Mouse (Mus musculus) heart, adult 2 months (tissue): ENCODE measurements at regions not wholly inside any gene's neighbourhood (a gene's known extent, or its start where the extent isn't known, plus 50 kb on each side); places are given as distances from the start of the nearest gene placed in this dataset.

Source experiments
- DNase-seq, 2 experiments: peaks; one replicate each; pipeline ENCODE4 v3.0.0; 2021
- H3K27ac ChIP-seq: fragments of 200-600 bp; 2 replicates; pipeline ENCODE4 v1.8.1; 2022
- H3K27me3 ChIP-seq: fragments of 200-500 bp; 2 replicates; pipeline ENCODE4 v1.6.1; 2012; ENCODE audit warnings: mild to moderate bottlenecking, low read length, inconsistent platforms, mixed read lengths; ENCODE audit not compliant: control insufficient read depth, insufficient read depth
- H3K36me3 ChIP-seq: fragments of 200-500 bp; 2 replicates; pipeline ENCODE4 v1.6.1; 2012; ENCODE audit warnings: low read length, inconsistent platforms; ENCODE audit not compliant: control insufficient read depth, insufficient read depth
- H3K4me1 ChIP-seq: fragments of 200-500 bp; 2 replicates; pipeline ENCODE4 v1.6.1; 2011; ENCODE audit warnings: low read length; ENCODE audit not compliant: control insufficient read depth, insufficient read depth
- H3K4me3 ChIP-seq: fragments of 200-600 bp; 2 replicates; pipeline ENCODE4 v1.8.1; 2022
- H3K79me2 ChIP-seq: fragments of 200-500 bp; replicated peaks from 2 replicates; pipeline ENCODE4 v1.6.1; 2012; ENCODE audit warnings: mild to moderate bottlenecking, inconsistent platforms, low read length, moderate library complexity, mixed read lengths; ENCODE audit not compliant: control insufficient read depth, insufficient read depth
- H3K9ac ChIP-seq: fragments of 200-500 bp; 2 replicates; pipeline ENCODE4 v1.6.1; 2012; ENCODE audit warnings: low read depth, mild to moderate bottlenecking, control low read depth, inconsistent platforms, low read length, mixed read lengths
- CTCF ChIP-seq: fragments of 200-600 bp; IDR thresholded peaks from 2 replicates; pipeline ENCODE4 v1.8.1; 2022; ENCODE audit warnings: antibody characterized with exemption, mild to moderate bottlenecking, moderate library complexity
- EP300 ChIP-seq: fragments of 200-500 bp; IDR thresholded peaks from 2 replicates; pipeline ENCODE4 v1.6.1; 2011; ENCODE audit warnings: low read depth, low read length, control low read depth; ENCODE audit not compliant: insufficient read depth
- POLR2A ChIP-seq: fragments of 200-500 bp; IDR thresholded peaks from 2 replicates; pipeline ENCODE4 v1.6.1; 2011; ENCODE audit warnings: mild to moderate bottlenecking, low read depth, low read length, control low read depth; ENCODE audit not compliant: insufficient read depth
- WGBS: fragments of 180-500 bp; shearing (Covaris S2); methylation state at CpG from one replicate; pipeline ENCODE4 v1.1.7; 2018; 5-methylcytosine and 5-hydroxymethylcytosine counted together
- intact Hi-C: fragments of 180-260 bp; cut with DNase I; formaldehyde crosslinking; loops from one replicate; pipeline ENCODE4 v1.15.1; 2025

DNA sequence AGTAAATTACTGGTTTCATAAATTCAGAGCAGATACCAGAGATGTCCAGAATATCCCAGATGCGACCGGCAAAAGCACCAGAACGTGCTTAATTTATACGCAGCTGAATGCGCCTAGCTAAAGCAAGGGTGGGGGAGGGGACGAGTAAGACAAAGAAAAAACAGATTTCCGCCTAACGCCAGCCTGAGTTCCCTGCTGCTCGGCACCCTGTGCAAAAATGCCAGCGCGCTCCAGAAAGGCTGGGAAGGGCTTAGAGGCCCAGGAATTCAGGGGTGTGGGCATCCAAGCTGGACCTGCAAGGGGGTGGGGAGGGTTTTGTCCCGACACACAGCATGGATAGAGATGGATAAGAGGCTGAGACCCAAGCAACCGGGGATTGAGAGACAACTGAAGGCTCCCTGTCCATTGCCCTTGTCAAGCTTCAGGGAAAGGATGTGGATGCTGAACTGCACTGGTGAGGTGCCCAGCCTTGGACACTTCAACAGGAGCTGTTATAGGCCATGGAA, 148.6 kb upstream of the Tox3 start:
- TF ChIP-seq EP300, result no peak
- TF ChIP-seq CTCF, result no peak
- no peak for TF ChIP-seq POLR2A
- H3K9ac ChIP-seq, result no peak overlapping the region
- H3K4me3 ChIP-seq, result no peak overlapping the region
- intact Hi-C loops, result no loop called here
- no peak overlapping the region for H3K27ac ChIP-seq
- H3K27me3 ChIP-seq, result no peaks in the 10 kb centered on the region
- WGBS, result 16% methylated on average over 13 of the region's 13 CpGs
- no peaks in the 10 kb centered on the region for H3K4me1 ChIP-seq
- no peaks in the 10 kb centered on the region for H3K79me2 ChIP-seq
- no peak for DNase-seq
- H3K36me3 ChIP-seq, result no peaks in the 10 kb centered on the region

DNA sequence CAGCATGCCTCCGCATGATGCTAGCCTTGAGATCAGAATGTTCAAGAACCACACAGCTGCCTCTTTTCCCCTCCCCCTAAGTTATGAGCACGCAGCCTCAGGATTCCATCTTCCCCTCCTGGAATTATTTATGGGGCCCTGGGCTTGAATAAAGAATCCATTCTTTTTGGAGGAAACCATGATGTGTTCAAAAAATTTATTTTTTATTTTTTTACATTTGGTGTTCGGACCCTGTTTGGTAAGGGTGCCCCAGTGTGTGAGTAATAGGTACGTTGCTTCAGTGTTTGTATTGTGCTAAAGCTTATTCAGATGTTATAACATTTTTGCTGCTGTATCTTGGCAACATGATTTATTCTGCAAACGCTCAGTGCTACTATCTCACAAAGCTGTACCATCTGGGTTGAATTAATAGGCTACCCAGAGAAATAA, 147.8 kb upstream of the Tox3 start:
- 75% methylated on average over 5 of the region's 5 CpGs for WGBS
- Histone ChIP-seq H3K79me2 (no peaks in the 10 kb centered on the region), H3K9ac (no peak overlapping the region), H3K4me3 (no peak overlapping the region), H3K36me3 (no peaks in the 10 kb centered on the region), H3K27me3 (no peaks in the 10 kb centered on the region), H3K4me1 (no peaks in the 10 kb centered on the region), H3K27ac (no peak overlapping the region)
- no peak for DNase-seq
- intact Hi-C loops, result no loop called here
- TF ChIP-seq POLR2A (no peak), CTCF (no peak), EP300 (no peak)

DNA sequence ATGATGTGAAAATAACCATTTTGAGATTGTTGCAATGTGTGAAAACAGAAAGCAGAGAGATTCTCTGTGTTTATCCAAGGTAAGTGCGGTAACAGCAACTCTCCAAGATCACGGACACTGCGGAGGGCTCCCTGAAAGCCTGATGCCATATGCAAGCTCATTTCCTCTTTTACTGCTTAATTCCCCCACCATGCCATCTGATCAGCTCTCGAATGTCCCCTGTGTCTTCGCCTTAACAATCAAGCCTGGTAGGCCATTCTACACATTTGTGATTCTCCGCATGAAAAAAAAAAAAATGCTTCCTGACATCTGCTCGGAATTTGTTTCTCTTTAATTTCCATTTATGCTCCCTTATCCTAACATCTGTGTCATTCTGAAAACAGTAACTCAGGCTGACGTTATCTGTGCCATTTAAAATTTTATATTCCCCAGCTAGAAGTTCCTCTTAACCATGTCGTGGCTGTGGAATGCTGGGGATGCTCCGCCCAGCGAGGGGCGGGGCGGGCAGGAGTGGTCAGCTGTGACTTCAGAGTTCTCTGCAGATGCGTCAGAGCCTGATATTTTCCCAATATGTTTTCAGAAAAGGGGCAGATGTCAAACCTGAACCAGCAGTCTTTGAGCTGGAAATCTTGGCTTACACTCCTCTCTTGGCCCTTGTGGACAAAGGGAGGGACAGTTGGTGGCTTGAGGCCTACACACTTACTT, 144.5 kb upstream of the Tox3 start:
- no peak overlapping the region for H3K4me3 ChIP-seq
- no peak for DNase-seq
- no peaks in the 10 kb centered on the region for H3K4me1 ChIP-seq
- 64% methylated on average over 14 of the region's 14 CpGs for WGBS
- TF ChIP-seq CTCF (no peak), EP300 (no peak), POLR2A (no peak)
- no peak overlapping the region for H3K27ac ChIP-seq
- H3K79me2 ChIP-seq, result no peaks in the 10 kb centered on the region
- H3K27me3 ChIP-seq, result no peaks in the 10 kb centered on the region
- intact Hi-C loops, result no loop called here
- no peaks in the 10 kb centered on the region for H3K36me3 ChIP-seq
- H3K9ac ChIP-seq, result no peak overlapping the region

DNA sequence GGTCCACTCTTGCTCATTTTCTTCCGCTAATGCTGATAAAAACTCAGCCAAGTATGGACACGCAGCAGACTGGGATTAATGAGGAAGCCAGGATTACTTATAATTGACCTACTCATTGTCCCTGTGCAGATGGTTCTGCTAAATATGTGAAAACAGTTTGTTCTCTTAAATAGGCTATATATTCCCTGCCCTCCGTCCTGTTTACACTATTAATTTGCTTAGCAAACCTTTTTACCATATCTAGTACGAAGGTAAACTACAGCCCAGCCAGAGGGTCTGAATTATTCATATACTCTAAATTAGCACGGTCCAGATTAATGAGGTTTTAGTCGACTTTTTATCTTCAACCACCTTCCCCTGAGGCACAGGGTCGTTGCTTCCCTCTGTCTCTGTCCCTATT, 143.5 kb upstream of the Tox3 start:
- H3K27me3 ChIP-seq, result no peaks in the 10 kb centered on the region
- no peaks in the 10 kb centered on the region for H3K4me1 ChIP-seq
- no peak overlapping the region for H3K9ac ChIP-seq
- no peak for DNase-seq
- H3K79me2 ChIP-seq, result no peaks in the 10 kb centered on the region
- intact Hi-C loops, result no loop called here
- H3K4me3 ChIP-seq, result no peak overlapping the region
- no peak overlapping the region for H3K27ac ChIP-seq
- 70% methylated on average over 7 of the region's 7 CpGs for WGBS
- no peak for TF ChIP-seq POLR2A
- no peak for TF ChIP-seq EP300
- no peak for TF ChIP-seq CTCF
- H3K36me3 ChIP-seq, result no peaks in the 10 kb centered on the region

DNA sequence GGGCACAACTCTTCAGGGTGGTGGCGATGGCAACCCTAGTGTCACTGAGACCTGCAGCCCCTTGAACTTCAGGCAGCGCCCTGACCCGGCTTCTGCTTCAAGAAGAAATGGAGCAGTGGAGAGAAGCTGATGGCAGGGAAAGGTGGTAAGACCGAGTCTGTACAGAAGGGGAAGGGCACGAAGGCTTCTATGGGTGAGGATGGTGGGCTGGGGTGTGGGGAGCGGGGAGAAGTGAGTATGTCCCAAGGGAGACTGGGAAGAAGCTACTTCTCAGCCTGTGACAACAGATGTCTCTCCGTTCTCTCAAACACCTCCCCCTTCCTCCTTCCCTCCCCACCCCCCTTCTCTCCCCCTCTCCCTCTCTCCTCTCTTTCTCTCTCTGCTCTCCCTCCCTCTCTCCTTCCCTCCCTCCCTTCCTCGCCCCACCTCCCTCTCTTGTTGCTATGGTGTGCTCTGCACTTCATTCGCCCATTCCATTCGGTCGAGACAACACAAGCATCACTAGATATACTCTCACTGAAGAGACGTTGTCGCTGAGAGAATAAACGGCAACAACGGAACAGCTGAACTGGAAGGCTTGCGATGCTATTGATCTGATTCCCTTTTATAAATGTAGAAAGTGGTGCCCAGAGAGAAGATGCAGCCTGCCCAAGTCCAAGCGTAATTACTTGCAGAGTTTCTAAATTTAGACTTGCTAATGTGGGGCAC, 142.7 kb upstream of the Tox3 start:
- no peak for DNase-seq
- no peak overlapping the region for H3K4me3 ChIP-seq
- TF ChIP-seq CTCF (no peak), POLR2A (no peak)
- no peaks in the 10 kb centered on the region for H3K27me3 ChIP-seq
- H3K36me3 ChIP-seq, result no peaks in the 10 kb centered on the region
- H3K9ac ChIP-seq, result no peak overlapping the region
- WGBS, result 60% methylated on average over 17 of the region's 17 CpGs
- no peaks in the 10 kb centered on the region for H3K4me1 ChIP-seq
- intact Hi-C loops, result no loop called here
- H3K79me2 ChIP-seq, result no peaks in the 10 kb centered on the region
- H3K27ac ChIP-seq, result no peak overlapping the region

DNA sequence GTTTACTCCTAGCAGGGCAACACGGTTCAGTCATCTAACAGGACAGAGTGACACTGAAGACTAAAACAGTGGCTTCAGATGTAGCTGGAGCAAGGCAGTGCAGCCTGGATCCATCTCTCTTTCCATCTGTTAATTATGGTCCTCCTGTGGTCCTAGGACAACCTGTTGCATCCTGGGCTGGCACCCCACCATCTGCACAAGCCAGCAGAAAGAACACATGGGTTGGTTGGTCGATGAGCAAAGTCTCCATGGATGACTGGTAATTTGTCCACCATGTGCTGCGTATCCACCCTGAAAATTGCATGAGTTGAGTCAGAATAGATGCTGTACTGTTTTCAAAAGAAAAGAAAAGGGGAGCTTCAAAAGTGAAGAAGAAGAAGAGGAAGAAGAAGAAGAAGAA, 138.4 kb upstream of the Tox3 start:
- H3K36me3 ChIP-seq, result no peaks in the 10 kb centered on the region
- 80% methylated on average over 3 of the region's 3 CpGs for WGBS

More for the DNA sequence above, 138.4 kb upstream of the Tox3 start:
- Histone ChIP-seq H3K27me3 (no peaks in the 10 kb centered on the region), H3K4me1 (no peaks in the 10 kb centered on the region), H3K79me2 (no peaks in the 10 kb centered on the region), H3K9ac (no peak overlapping the region), H3K27ac (no peak overlapping the region), H3K4me3 (no peak overlapping the region)
- no peak for TF ChIP-seq EP300
- TF ChIP-seq POLR2A, result no peak
- no peak for TF ChIP-seq CTCF
- no peak for DNase-seq
- intact Hi-C loops, result no loop called here
